Mouse (Mus musculus) thymus, adult 2 months (tissue): Measurements from ENCODE around the gene Srebf1. TPM values are rescaled to one million over a fixed set of nuclear protein-coding genes. Genes with fewer than 3 reads are reported as not detected.

ENCODE experiments used
- DNase-seq: peaks from one replicate; pipeline ENCODE4 v3.0.0; 2021
- H3K27ac ChIP-seq: fragments of 200-500 bp; 2 replicates; pipeline ENCODE4 v1.5.1; 2012; ENCODE audit warnings: low read length, control low read depth; ENCODE audit not compliant: control insufficient read depth, insufficient read depth
- H3K27me3 ChIP-seq: fragments of 200-500 bp; 2 replicates; pipeline ENCODE4 v1.6.1; 2012; ENCODE audit warnings: mild to moderate bottlenecking, low read length, moderate library complexity, mixed read lengths; ENCODE audit not compliant: control insufficient read depth, insufficient read depth
- H3K36me3 ChIP-seq: fragments of 200-500 bp; 2 replicates; pipeline ENCODE4 v1.6.1; 2012; ENCODE audit warnings: mild to moderate bottlenecking, low read length, moderate library complexity; ENCODE audit not compliant: control insufficient read depth, insufficient read depth
- H3K4me1 ChIP-seq: fragments of 200-500 bp; replicated peaks from 2 replicates; pipeline ENCODE4 v1.6.1; 2012; ENCODE audit warnings: low read length; ENCODE audit not compliant: control insufficient read depth, insufficient read depth
- H3K4me3 ChIP-seq: fragments of 200-500 bp; 2 replicates; pipeline ENCODE4 v1.5.1; 2012; ENCODE audit warnings: mild to moderate bottlenecking, low read length, control low read depth, moderate library complexity; ENCODE audit not compliant: control insufficient read depth, insufficient read depth
- CTCF ChIP-seq: fragments of 200-500 bp; IDR thresholded peaks from 2 replicates; pipeline ENCODE4 v1.5.1; 2012; ENCODE audit warnings: mild to moderate bottlenecking, control low read depth, low read length, moderate library complexity, borderline replicate concordance; ENCODE audit not compliant: control insufficient read depth, poor library complexity, insufficient read depth; ENCODE audit errors: extremely low read depth
- POLR2A ChIP-seq: fragments of 200-500 bp; IDR thresholded peaks from 2 replicates; pipeline ENCODE4 v1.6.1; 2012; ENCODE audit warnings: mild to moderate bottlenecking, low read length, control low read depth, moderate library complexity; ENCODE audit not compliant: control insufficient read depth, poor library complexity, insufficient read depth; ENCODE audit errors: extremely low read depth
- WGBS: fragments of 180-500 bp; shearing (Covaris S2); methylation state at CpG from one replicate; pipeline ENCODE4 v1.1.7; 2018; 5-methylcytosine and 5-hydroxymethylcytosine counted together
- polyA plus RNA-seq: library from polyadenylated mRNA; depleted of rRNA; stranded (reverse); fragments of >200 nt; gene quantifications from 2 replicates; pipeline ENCODE4 v1.2.3, GENCODE M21; 2012

Srebf1 gene
- polyA plus RNA-seq, 1 experiment = 466 TPM

DNA sequence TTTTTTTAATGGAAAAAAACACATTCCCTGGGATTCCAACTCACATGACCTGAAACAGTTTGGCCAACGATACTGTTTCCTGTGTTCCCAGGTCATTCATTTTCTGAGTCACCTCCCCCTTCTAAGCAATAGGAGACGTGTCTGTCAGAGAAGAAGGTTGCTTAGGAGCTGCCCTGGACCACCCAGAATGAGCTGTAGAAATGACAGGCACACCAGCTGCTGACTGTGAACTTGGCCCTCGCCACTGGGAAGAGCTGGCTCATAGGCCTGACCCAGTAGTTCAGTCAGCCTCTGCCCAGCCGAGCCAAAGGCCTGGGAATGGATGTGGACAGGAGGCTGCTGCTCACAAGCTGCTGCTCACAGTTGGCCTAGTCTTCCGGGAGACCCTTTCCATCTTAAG lies 57.3 kb downstream of the Srebf1 start:
- H3K4me3 ChIP-seq = no peak overlapping the region
- no peaks in the 10 kb centered on the region for H3K36me3 ChIP-seq
- no peak overlapping the region for H3K27ac ChIP-seq
- no peaks in the 10 kb centered on the region for H3K27me3 ChIP-seq
- TF ChIP-seq POLR2A (no peak), CTCF (no peak)
- 90% methylated on average over 5 of the region's 5 CpGs for WGBS
- no peak for DNase-seq
- peaks cover 38% of the 10 kb centered on the region for H3K4me1 ChIP-seq

DNA sequence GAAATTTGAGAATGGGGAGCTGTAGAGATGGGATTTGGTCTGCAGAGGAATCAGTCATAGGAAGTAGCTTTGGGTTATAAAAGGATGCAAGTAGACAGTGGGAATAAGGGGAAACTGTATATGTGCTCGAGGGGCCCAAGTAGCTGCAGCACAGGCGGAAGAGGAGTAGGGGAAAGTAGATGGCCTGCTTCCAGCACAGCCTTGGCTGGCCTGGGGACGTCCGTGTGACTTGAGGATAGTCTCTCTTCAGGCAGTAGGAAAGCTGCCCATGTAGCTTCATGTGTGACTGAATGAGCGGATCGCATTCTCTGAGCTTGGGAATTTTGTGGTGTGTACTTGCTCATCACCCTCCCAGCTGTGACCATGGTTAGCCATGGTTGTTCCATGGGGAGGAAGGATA lies 57.9 kb downstream of the Srebf1 start:
- 95% methylated on average over 6 of the region's 6 CpGs for WGBS
- H3K4me3 ChIP-seq = no peak overlapping the region
- no peaks in the 10 kb centered on the region for H3K36me3 ChIP-seq
- DNase-seq = no peak
- no peak overlapping the region for H3K27ac ChIP-seq
- H3K27me3 ChIP-seq = no peaks in the 10 kb centered on the region
- TF ChIP-seq POLR2A (no peak), CTCF (no peak)
- H3K4me1 ChIP-seq = peaks cover 43% of the 10 kb centered on the region

DNA sequence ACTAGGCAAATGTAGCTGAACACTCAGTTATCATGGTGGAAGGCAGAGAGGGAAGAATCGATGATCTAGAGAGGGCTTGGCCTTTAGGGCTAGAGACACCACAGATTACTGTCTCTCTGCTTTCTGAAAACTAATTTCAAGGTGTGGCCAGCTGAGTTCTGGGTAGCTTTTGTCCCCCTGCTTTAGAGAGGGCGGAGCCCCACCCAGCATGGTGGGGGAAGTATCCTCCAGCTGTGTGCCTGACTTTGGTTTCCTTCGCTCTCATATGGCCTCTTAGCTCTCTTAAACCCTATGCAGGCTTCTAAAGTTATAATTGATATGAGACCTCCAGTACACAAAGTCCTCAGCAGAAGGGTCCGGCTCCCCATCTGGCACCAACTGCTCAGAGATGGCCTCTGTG lies 59.0 kb downstream of the Srebf1 start:
- H3K27me3 ChIP-seq = no peaks in the 10 kb centered on the region
- H3K4me3 ChIP-seq = no peak overlapping the region
- H3K4me1 ChIP-seq = peaks cover 51% of the 10 kb centered on the region
- no peak for DNase-seq
- TF ChIP-seq CTCF = no peak
- no peak for TF ChIP-seq POLR2A
- WGBS = 75% methylated on average over 4 of the region's 4 CpGs
- H3K27ac ChIP-seq = no peak overlapping the region
- H3K36me3 ChIP-seq = no peaks in the 10 kb centered on the region

DNA sequence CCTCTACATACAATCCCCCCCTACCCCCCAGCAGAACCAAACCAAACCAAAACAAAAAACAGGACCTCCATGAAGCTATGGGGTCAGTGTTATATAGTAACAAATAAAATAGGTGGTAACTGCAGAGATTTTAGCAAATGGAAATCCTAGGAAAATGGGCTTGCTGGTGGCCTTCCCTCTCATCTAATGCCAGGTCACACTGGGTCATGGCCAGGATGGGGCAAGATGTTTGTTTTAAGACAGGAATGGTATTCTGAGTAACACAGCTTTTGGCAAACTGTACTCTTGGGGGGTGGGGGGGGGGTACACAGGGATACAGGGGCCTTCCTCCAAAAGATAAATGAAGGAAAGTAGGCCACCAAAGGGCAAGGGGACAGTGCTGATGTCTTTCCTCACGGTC lies 59.8 kb downstream of the Srebf1 start:
- Histone ChIP-seq H3K27ac (peak overlapping the region; percentile 31), H3K36me3 (no peaks in the 10 kb centered on the region), H3K4me3 (no peak overlapping the region), H3K4me1 (peaks cover 59% of the 10 kb centered on the region), H3K27me3 (no peaks in the 10 kb centered on the region)
- WGBS = 97% methylated on average over 1 of the region's 1 CpGs
- TF ChIP-seq POLR2A = no peak
- TF ChIP-seq CTCF = no peak
- no peak for DNase-seq

DNA sequence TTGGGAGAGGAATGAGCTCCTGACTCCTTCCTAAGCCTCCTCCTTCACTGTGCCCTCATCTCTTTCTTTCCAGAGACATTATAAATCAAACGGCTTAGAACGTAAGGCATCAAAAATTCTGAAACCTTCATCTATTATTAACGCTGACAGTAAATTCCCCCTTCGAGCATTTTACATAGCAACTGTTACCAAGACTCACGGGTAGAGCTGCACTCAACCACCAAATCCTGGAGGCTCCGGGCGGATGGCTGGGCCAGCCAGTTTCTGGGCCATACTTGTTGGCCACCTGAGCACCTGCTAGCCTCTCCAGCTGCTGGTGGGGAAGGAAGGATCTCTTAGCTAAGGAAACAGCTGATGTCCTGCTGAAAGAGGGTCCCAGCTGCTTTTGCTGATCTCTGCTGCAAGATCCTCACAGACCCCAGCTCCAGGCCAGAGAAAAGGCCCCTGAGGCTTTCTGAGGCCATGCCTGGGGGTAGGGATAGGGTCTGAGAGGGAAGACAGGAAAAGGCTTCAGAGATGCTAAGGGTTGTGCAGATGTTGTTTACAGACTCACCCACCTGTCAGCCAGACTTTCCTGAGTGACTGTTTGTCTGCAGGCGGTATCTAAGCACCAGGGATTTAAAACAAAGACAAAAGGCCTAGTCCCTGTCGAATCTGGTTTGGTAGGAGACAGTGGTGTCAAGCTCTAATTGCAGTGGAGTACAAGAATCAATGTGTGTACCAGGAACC lies 61.1 kb downstream of the Srebf1 start:
- peak; percentile 47 for DNase-seq
- TF ChIP-seq POLR2A = no peak
- TF ChIP-seq CTCF = no peak
- Histone ChIP-seq H3K27ac (peak overlapping the region; percentile 95), H3K4me3 (no peak overlapping the region), H3K27me3 (no peaks in the 10 kb centered on the region), H3K36me3 (no peaks in the 10 kb centered on the region), H3K4me1 (peaks cover 61% of the 10 kb centered on the region)
- 69% methylated on average over 9 of the region's 9 CpGs for WGBS

DNA sequence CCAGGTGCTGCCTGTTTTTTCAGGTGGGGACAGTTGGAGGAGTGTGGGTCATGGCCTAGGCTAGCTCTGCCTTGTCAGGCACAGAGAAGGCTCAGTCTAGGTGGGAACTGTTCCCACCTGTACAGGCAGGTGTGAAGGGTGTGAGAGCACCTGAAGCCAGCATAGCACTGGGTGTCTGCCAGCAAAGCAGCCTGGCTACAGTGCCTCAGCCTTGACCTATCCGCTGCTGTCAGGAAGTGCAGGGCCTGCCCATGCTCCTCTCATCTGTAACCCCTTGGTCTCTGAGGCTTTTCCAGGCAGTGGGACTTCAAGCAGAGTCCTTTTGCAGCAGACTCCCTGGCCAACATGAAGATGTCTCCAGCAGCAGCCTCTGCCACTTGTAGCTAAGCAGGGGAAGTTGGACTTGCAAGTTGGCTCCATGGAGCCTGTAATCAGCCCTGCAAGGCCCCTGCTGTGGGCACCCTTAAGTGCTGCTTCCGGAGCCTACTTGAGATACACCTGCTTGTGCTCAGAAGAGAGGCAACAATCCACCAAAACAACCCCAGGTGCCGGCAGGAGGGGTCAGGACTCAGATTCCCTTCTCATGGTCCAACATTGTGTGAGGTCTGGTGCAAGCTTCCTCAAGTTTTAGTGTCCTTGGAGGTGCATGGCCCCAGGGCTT lies 61.8 kb downstream of the Srebf1 start:
- TF ChIP-seq CTCF (no peak), POLR2A (no peak)
- 33% methylated on average over 3 of the region's 3 CpGs for WGBS
- H3K4me1 ChIP-seq = peaks cover 61% of the 10 kb centered on the region
- H3K36me3 ChIP-seq = no peaks in the 10 kb centered on the region
- DNase-seq = peak; percentile 45
- H3K4me3 ChIP-seq = no peak overlapping the region
- H3K27ac ChIP-seq = peak overlapping the region; percentile 95
- no peaks in the 10 kb centered on the region for H3K27me3 ChIP-seq
